Mouse (Mus musculus) liver, embryonic 18 days (tissue): ENCODE data around the gene Col4a1. TPM values are rescaled to one million over a fixed set of nuclear protein-coding genes. Genes with fewer than 3 reads are reported as not detected.

Source experiments
- polyA plus RNA-seq: library from polyadenylated mRNA; depleted of rRNA; stranded (reverse); fragments of >200 nt; gene quantifications from 2 replicates; pipeline ENCODE4 v1.2.3, GENCODE M21; 2012; rRNA removed

Col4a1 gene
- polyA plus RNA-seq, result 33.4 and 38.4 TPM in 2 replicates

GRCm38 (mm10) chr8:11312349-11313175, at the start of gene Col4a1, which contains the start of gene Col4a2:
Col4a1 (minus strand) TSS chr8:11312826.
Col4a2 (plus strand) TSS chr8:11312805.

Other genes starting within 250 kb of the Col4a1 start
- 8.4 and 9.9 TPM in 2 replicates for gene Col4a2, start within 50 bp of the Col4a1 start, polyA plus RNA-seq
- gene Rab20, start 165.9 kb upstream of the Col4a1 start, polyA plus RNA-seq, result 9.5 and 9.6 TPM in 2 replicates
- gene Naxd, start 184.7 kb upstream of the Col4a1 start, polyA plus RNA-seq, result 44.7 and 48.6 TPM in 2 replicates
- 14.3 and 18.2 TPM in 2 replicates for gene Cars2, start 238.0 kb upstream of the Col4a1 start, polyA plus RNA-seq
- 13.2 and 14.4 TPM in 2 replicates for gene Ing1, start 242.7 kb upstream of the Col4a1 start, polyA plus RNA-seq